Mouse (Mus musculus): ENCODE measurements around the gene Cpt1c. TPM values are rescaled to one million over a fixed set of nuclear protein-coding genes. Genes with fewer than 3 reads are reported as not detected.

The Cpt1c gene
- total and polyA plus RNA-seq, 3 experiments = 4.5 to 12.7 (median 10.2) TPM

DNA sequence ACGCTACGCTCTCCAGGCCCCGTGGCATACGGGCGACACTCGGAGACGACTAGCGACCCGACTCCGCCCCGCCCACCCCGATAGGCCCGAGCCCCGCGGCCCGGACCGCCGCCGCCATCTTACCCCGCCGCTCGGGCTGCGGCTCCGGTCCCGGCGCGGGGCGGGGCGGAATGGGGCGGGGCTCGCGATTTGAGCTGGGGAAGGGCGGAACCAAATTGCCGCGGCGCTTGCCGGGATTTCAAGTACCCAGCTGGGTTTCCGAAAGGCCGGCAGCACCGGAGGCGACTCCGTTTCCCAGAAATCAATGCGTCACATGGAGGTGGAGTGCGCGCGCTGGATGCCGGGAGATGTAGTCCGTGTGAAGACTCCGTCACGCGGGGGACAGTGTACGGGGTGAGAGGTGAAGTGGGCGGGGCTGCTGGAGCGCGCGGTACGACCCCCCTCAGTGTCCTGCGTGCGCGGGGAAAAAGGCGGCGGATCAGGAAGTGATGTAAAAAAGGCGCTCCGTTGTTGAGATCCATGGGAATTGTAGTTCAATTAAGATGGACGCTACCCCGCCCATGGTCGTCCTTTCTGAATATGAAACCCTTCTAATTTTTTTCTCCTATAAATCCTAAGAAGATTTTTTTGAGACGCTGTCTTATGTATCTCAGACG, 41.4 kb upstream of the Cpt1c start, which contains the start of gene Scaf1 (continued):
- no peak for TF ChIP-seq CTCF (conservative IDR thresholded peaks at IDR 0.05 in 1 of 2, IDR thresholded peaks at IDR 0.05 in 1 of 2; ENCODE audit: low read depth in 2 of 2, low read length in 2 of 2)

GRCm38 (mm10) chr7:45015344-45015956, 40.8 kb upstream of the Cpt1c start:
- TF ChIP-seq UBTF (IDR thresholded peaks at IDR 0.05; ENCODE audit: low read depth, low read length) = 0 out of 2 replicates have a peak, but pooled peaks have one; percentile 42
- no peak for TF ChIP-seq SMC3 (IDR thresholded peaks at IDR 0.05; ENCODE audit: low read depth, low read length)
- TF ChIP-seq EP300 (IDR thresholded peaks at IDR 0.05; ENCODE audit: low read length) = no peak
- Histone ChIP-seq H3K9me3 (replicated peaks; ENCODE audit: low read length) (no peaks in the 10 kb centered on the region), H3K27me3 (replicated peaks) (no peaks in the 10 kb centered on the region), H3K36me3 (replicated peaks in 1 of 2; ENCODE audit: control insufficient read depth in 1 of 2, insufficient read depth in 1 of 2, low read length in 1 of 2) (peaks cover 27 to 41% of the 10 kb centered on the region in 2 experiments), H3K79me2 (replicated peaks; ENCODE audit: control insufficient read depth, extremely low read depth, insufficient read depth, poor library complexity, severe bottlenecking) (peaks cover 18% of the 10 kb centered on the region), H3K9ac (ENCODE audit: insufficient read depth, low read depth) (peak overlapping the region; percentile 100), H3K4me2 (ENCODE audit: insufficient read depth, low read depth, poor library complexity, severe bottlenecking) (peak overlapping the region; percentile 30), H3K4me3 (replicated peaks in 1 of 3; ENCODE audit: low read depth in 2 of 3, low read length in 2 of 3, poor library complexity in 1 of 3) (peak overlapping the region; percentile 63 to 99 (median 92)), H3K4me1 (ENCODE audit: control insufficient read depth in 1 of 2, insufficient read depth in 2 of 2) (peaks cover 0 to 31% of the 10 kb centered on the region in 2 experiments; a peak in 2 of 4 replicates), H3K27ac (ENCODE audit: insufficient read depth, low read depth) (peak overlapping the region; percentile 74)
- DNase-seq (ENCODE audit: extremely low read depth) = peak; percentile 17
- in situ Hi-C loops (cut with MboI; ENCODE audit: low pct_ligation_motif_present, low pct_unique_long_range_greater_than_20kb, low sequenced_read_pairs) (no loop called here), dilution Hi-C loops (cut with MboI; ENCODE audit: extremely low pct_ligation_motif_present, extremely low pct_unique_long_range_greater_than_20kb, low sequenced_read_pairs) (no loop called here)

DNA sequence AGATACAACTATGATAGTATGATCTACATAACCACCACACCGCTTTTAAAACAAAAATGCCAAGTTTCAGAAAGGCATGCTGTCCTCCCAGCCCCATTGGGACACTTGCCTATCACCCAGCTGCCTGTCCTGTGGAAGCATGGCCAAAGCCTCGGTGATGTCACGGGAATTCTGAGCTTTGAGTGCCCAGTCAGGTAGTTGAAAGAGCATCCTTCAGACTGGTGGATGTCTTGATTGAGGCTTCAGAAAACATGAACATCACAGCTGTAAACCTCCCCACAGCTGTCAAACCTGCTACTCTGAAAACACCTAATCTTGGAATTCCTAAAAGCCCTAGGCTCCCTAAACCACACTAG, 39.4 kb upstream of the Cpt1c start:
- Histone ChIP-seq H3K4me3 (replicated peaks in 1 of 3; ENCODE audit: low read depth in 2 of 3, low read length in 2 of 3, poor library complexity in 1 of 3) (no peak overlapping the region), H3K36me3 (replicated peaks in 1 of 2; ENCODE audit: control insufficient read depth in 1 of 2, insufficient read depth in 1 of 2, low read length in 1 of 2) (peaks cover 41 to 48% of the 10 kb centered on the region in 2 experiments), H3K9ac (ENCODE audit: insufficient read depth, low read depth) (no peak overlapping the region), H3K4me2 (ENCODE audit: insufficient read depth, low read depth, poor library complexity, severe bottlenecking) (0 out of 2 replicates have a peak overlapping the region, but pooled peaks have one; percentile 10), H3K9me3 (replicated peaks; ENCODE audit: low read length) (no peaks in the 10 kb centered on the region), H3K79me2 (replicated peaks; ENCODE audit: control insufficient read depth, extremely low read depth, insufficient read depth, poor library complexity, severe bottlenecking) (peaks cover 18% of the 10 kb centered on the region), H3K27ac (ENCODE audit: insufficient read depth, low read depth) (no peak overlapping the region), H3K4me1 (ENCODE audit: control insufficient read depth in 1 of 2, insufficient read depth in 2 of 2) (peaks cover 0 to 28% of the 10 kb centered on the region in 2 experiments; a peak in 2 of 4 replicates), H3K27me3 (replicated peaks) (no peaks in the 10 kb centered on the region)
- no peak for TF ChIP-seq ZNF384 (IDR thresholded peaks at IDR 0.05; ENCODE audit: low read depth, low read length)
- TF ChIP-seq KAT2A (IDR thresholded peaks at IDR 0.05; ENCODE audit: insufficient replicate concordance, low read length) = no peak
- no peak for DNase-seq (ENCODE audit: extremely low read depth)
- dilution Hi-C loops (cut with MboI; ENCODE audit: extremely low pct_ligation_motif_present, extremely low pct_unique_long_range_greater_than_20kb, low sequenced_read_pairs) (no loop called here), in situ Hi-C loops (cut with MboI; ENCODE audit: low pct_ligation_motif_present, low pct_unique_long_range_greater_than_20kb, low sequenced_read_pairs) (no loop called here)

DNA sequence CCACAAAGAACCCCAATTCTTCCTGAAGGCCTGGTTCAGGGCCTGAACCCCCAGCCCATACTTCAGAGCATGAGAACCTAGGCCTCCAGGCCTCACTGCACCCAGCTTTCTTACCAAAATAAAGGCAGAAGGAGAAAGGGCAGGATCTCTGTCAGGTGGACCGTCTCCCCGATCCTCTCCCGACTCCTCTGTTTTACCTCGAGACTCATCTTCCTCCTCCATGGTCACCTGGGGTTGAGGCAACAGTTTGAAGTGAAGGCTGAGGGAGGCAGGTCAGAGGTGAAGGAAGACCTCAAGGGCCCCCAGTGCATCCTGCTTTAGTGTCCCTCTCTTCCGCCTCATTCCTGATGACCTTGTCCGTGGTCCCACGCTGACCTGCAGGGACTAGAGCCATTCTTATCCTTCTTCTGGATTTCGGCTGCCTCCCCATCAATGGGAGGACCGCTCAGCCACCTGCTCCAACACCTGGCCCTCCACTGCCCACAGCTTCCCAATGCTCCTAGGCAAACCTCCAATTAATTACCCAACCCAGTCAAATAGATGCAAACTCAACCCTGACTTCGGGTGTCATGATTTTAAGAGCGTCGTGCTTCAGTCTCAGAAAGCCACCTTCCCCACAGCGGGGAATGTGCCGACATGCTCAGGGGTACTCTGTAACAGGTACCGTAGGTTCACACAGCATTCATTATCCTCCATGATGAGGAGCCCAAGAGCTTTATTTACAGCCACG, 38.9 kb upstream of the Cpt1c start:
- no peak overlapping the region for H3K4me3 ChIP-seq (replicated peaks in 1 of 3; ENCODE audit: low read depth in 2 of 3, low read length in 2 of 3, poor library complexity in 1 of 3)
- no peaks in the 10 kb centered on the region for H3K27me3 ChIP-seq (replicated peaks)
- no peak overlapping the region for H3K4me2 ChIP-seq (ENCODE audit: insufficient read depth, low read depth, poor library complexity, severe bottlenecking)
- peaks cover 18% of the 10 kb centered on the region for H3K79me2 ChIP-seq (replicated peaks; ENCODE audit: control insufficient read depth, extremely low read depth, insufficient read depth, poor library complexity, severe bottlenecking)
- DNase-seq (ENCODE audit: extremely low read depth) = no peak
- H3K36me3 ChIP-seq (replicated peaks in 1 of 2; ENCODE audit: control insufficient read depth in 1 of 2, insufficient read depth in 1 of 2, low read length in 1 of 2) = peaks cover 46 to 54% of the 10 kb centered on the region in 2 experiments
- TF ChIP-seq RAD21 (IDR thresholded peaks at IDR 0.05; ENCODE audit: low read depth, low read length) = no peak
- no peak for TF ChIP-seq CHD1 (IDR thresholded peaks at IDR 0.05; ENCODE audit: low read depth, low read length)
- TF ChIP-seq MAZ (IDR thresholded peaks at IDR 0.05; ENCODE audit: low read depth, low read length) = no peak
- no peak for TF ChIP-seq MXI1 (IDR thresholded peaks at IDR 0.05; ENCODE audit: low read depth, low read length)
- no peak for TF ChIP-seq ETS1 (conservative IDR thresholded peaks at IDR 0.05; ENCODE audit: low read depth, low read length)
- no peak for TF ChIP-seq EP300 (IDR thresholded peaks at IDR 0.05; ENCODE audit: low read length)
- no peak for TF ChIP-seq CTCF (conservative IDR thresholded peaks at IDR 0.05 in 1 of 2, IDR thresholded peaks at IDR 0.05 in 1 of 2; ENCODE audit: low read depth in 2 of 2, low read length in 2 of 2)
- TF ChIP-seq KAT2A (IDR thresholded peaks at IDR 0.05; ENCODE audit: insufficient replicate concordance, low read length) = no peak
- no peak for TF ChIP-seq ZC3H11A (IDR thresholded peaks at IDR 0.05; ENCODE audit: low read depth, low read length)
- TF ChIP-seq E2F4 (IDR thresholded peaks at IDR 0.05; ENCODE audit: insufficient replicate concordance, low read depth, low read length) = no peak
- TF ChIP-seq TCF12 (IDR thresholded peaks at IDR 0.05; ENCODE audit: low read depth, low read length) = no peak
- TF ChIP-seq TBP (conservative IDR thresholded peaks at IDR 0.05; ENCODE audit: low read depth, low read length) = no peak
- no peak for TF ChIP-seq MEF2A (IDR thresholded peaks at IDR 0.05; ENCODE audit: borderline replicate concordance, low read depth, low read length)
- TF ChIP-seq IRF4 (IDR thresholded peaks at IDR 0.05; ENCODE audit: low read depth, low read length) = no peak
- no peak for TF ChIP-seq ZKSCAN1 (IDR thresholded peaks at IDR 0.05; ENCODE audit: borderline replicate concordance, low read depth, low read length)
- no peak for TF ChIP-seq CHD2 (IDR thresholded peaks at IDR 0.05; ENCODE audit: low read length)
- no peaks in the 10 kb centered on the region for H3K9me3 ChIP-seq (replicated peaks; ENCODE audit: low read length)
- H3K9ac ChIP-seq (ENCODE audit: insufficient read depth, low read depth) = no peak overlapping the region
- no peak overlapping the region for H3K27ac ChIP-seq (ENCODE audit: insufficient read depth, low read depth)
- dilution Hi-C loops (cut with MboI; ENCODE audit: extremely low pct_ligation_motif_present, extremely low pct_unique_long_range_greater_than_20kb, low sequenced_read_pairs) (no loop called here), in situ Hi-C loops (cut with MboI; ENCODE audit: low pct_ligation_motif_present, low pct_unique_long_range_greater_than_20kb, low sequenced_read_pairs) (no loop called here)
- peaks cover 0 to 23% of the 10 kb centered on the region in 2 experiments; a peak in 2 of 4 replicates for H3K4me1 ChIP-seq (ENCODE audit: control insufficient read depth in 1 of 2, insufficient read depth in 2 of 2)

Data from CH12.LX (cell line).